Mouse (Mus musculus) urinary bladder, postnatal 14 days (tissue): ENCODE data around the gene Cercam.

Experiments
- DNase-seq: peaks from one replicate; pipeline ENCODE4 v3.0.0; 2021; ENCODE audit warnings: low spot score

The Cercam gene

GRCm38 (mm10) chr2:29868949-29869645 lies at the start of gene Cercam:
TSS of gene Cercam (plus strand) at chr2:29869164.
- peak; percentile 86 for DNase-seq

- DNase-seq: no peak
These were observed 49.6 kb upstream of the Cercam start for GRCm38 (mm10) chr2:29819363-29819762.

GRCm38 (mm10) chr2:29820025-29820817 lies 48.7 kb upstream of the Cercam start, which contains the start of gene Urm1:
TSS of gene Urm1 (plus strand) at chr2:29820075.
- peak; percentile 65 for DNase-seq

GRCm38 (mm10) chr2:29826318-29826925 lies 42.5 kb upstream of the Cercam start:
- DNase-seq: no peak

- peak; percentile 96 for DNase-seq
These were observed 41.8 kb upstream of the Cercam start for GRCm38 (mm10) chr2:29826926-29827708.

- DNase-seq: no peak
These were observed 41.3 kb upstream of the Cercam start for GRCm38 (mm10) chr2:29827709-29828024.

GRCm38 (mm10) chr2:29831106-29831505 lies 37.9 kb upstream of the Cercam start:
- no peak for DNase-seq

GRCm38 (mm10) chr2:29833796-29834195 lies 35.2 kb upstream of the Cercam start:
- DNase-seq: no peak

- no peak for DNase-seq
These were observed 33.5 kb upstream of the Cercam start for GRCm38 (mm10) chr2:29835391-29835899.

- no peak for DNase-seq
These were observed 29.5 kb upstream of the Cercam start for GRCm38 (mm10) chr2:29839460-29839859.

GRCm38 (mm10) chr2:29843231-29844105 lies 25.5 kb upstream of the Cercam start:
- no peak for DNase-seq

- no peak for DNase-seq
These were observed 24.8 kb upstream of the Cercam start for GRCm38 (mm10) chr2:29844115-29844514.

- no peak for DNase-seq
These were observed 24.3 kb upstream of the Cercam start for GRCm38 (mm10) chr2:29844661-29845060.

GRCm38 (mm10) chr2:29845636-29846035 lies 23.3 kb upstream of the Cercam start:
- DNase-seq: no peak

GRCm38 (mm10) chr2:29846061-29846853 lies 22.7 kb upstream of the Cercam start:
- DNase-seq: no peak

- DNase-seq: no peak
These were observed 22.1 kb upstream of the Cercam start for GRCm38 (mm10) chr2:29846911-29847310.

- DNase-seq: no peak
These were observed 19.9 kb upstream of the Cercam start for GRCm38 (mm10) chr2:29849041-29849440.

GRCm38 (mm10) chr2:29849841-29850480 lies 19.0 kb upstream of the Cercam start:
- no peak for DNase-seq

- DNase-seq: no peak
These were observed 15.9 kb upstream of the Cercam start for GRCm38 (mm10) chr2:29852957-29853485.
